Mouse (Mus musculus): ENCODE data around the gene Hgfac. TPM values are rescaled to one million over a fixed set of nuclear protein-coding genes. Genes with fewer than 3 reads are reported as not detected.

The Hgfac gene
- total and polyA plus RNA-seq, 3 experiments = not detected

- no peak overlapping the region for H3K4me3 ChIP-seq (replicated peaks in 1 of 3; ENCODE audit: low read depth in 2 of 3, low read length in 2 of 3, poor library complexity in 1 of 3)
- H3K79me2 ChIP-seq (replicated peaks; ENCODE audit: control insufficient read depth, extremely low read depth, insufficient read depth, poor library complexity, severe bottlenecking) = no peaks in the 10 kb centered on the region
- H3K27me3 ChIP-seq (replicated peaks) = peaks cover 99% of the 10 kb centered on the region
- peaks cover 3% of the 10 kb centered on the region for H3K9me3 ChIP-seq (replicated peaks; ENCODE audit: low read length)
- no peak for TF ChIP-seq CTCF (conservative IDR thresholded peaks at IDR 0.05 in 1 of 2, IDR thresholded peaks at IDR 0.05 in 1 of 2; ENCODE audit: low read depth in 2 of 2, low read length in 2 of 2)
- in situ Hi-C loops (cut with MboI; ENCODE audit: low pct_ligation_motif_present, low pct_unique_long_range_greater_than_20kb, low sequenced_read_pairs) (no loop called here), dilution Hi-C loops (cut with MboI; ENCODE audit: extremely low pct_ligation_motif_present, extremely low pct_unique_long_range_greater_than_20kb, low sequenced_read_pairs) (no loop called here)
- DNase-seq (ENCODE audit: extremely low read depth) = no peak
- no peaks in the 10 kb centered on the region for H3K36me3 ChIP-seq (replicated peaks in 1 of 2; ENCODE audit: control insufficient read depth in 1 of 2, insufficient read depth in 1 of 2, low read length in 1 of 2)
- peaks cover 0 to 6% of the 10 kb centered on the region in 2 experiments; a peak in 1 of 4 replicates for H3K4me1 ChIP-seq (ENCODE audit: control insufficient read depth in 1 of 2, insufficient read depth in 2 of 2)
- H3K9ac ChIP-seq (ENCODE audit: insufficient read depth, low read depth) = no peak overlapping the region
- H3K4me2 ChIP-seq (ENCODE audit: insufficient read depth, low read depth, poor library complexity, severe bottlenecking) = no peak overlapping the region
- no peak overlapping the region for H3K27ac ChIP-seq (ENCODE audit: insufficient read depth, low read depth)
Observed at GRCm38 (mm10) chr5:35055076-35055475, 13.8 kb downstream of the Hgfac start.

GRCm38 (mm10) chr5:35056604-35057432 lies 15.5 kb downstream of the Hgfac start, which contains the start of gene Dok7:
TSS of gene Dok7 (plus strand) at chr5:35056766.
- peak within 1 kb of the TSS; percentile 62 for H3K4me2 ChIP-seq (ENCODE audit: insufficient read depth, low read depth, poor library complexity, severe bottlenecking)
- H3K79me2 ChIP-seq (replicated peaks; ENCODE audit: control insufficient read depth, extremely low read depth, insufficient read depth, poor library complexity, severe bottlenecking) = no peaks in the 10 kb centered on the region
- in situ Hi-C loops (cut with MboI; ENCODE audit: low pct_ligation_motif_present, low pct_unique_long_range_greater_than_20kb, low sequenced_read_pairs) = no loop called here
- peaks cover 99% of the 10 kb centered on the region for H3K27me3 ChIP-seq (replicated peaks)
- no peaks in the 10 kb centered on the region for H3K9me3 ChIP-seq (replicated peaks; ENCODE audit: low read length)
- H3K4me1 ChIP-seq (ENCODE audit: control insufficient read depth in 1 of 2, insufficient read depth in 2 of 2) = peaks cover 0 to 6% of the 10 kb centered on the region in 2 experiments; a peak in 1 of 4 replicates
- TF ChIP-seq MAFK (IDR thresholded peaks at IDR 0.05; ENCODE audit: insufficient replicate concordance, low read length) (no peak), CTCF (conservative IDR thresholded peaks at IDR 0.05 in 1 of 2, IDR thresholded peaks at IDR 0.05 in 1 of 2; ENCODE audit: low read depth in 2 of 2, low read length in 2 of 2) (peak in 1 of 2 experiments; percentile 23; a peak in 1 of 4 replicates), ZC3H11A (IDR thresholded peaks at IDR 0.05; ENCODE audit: low read depth, low read length) (no peak), MYC (IDR thresholded peaks at IDR 0.05; ENCODE audit: low read depth, low read length) (no peak), JUND (conservative IDR thresholded peaks at IDR 0.05; ENCODE audit: low read depth, low read length) (no peak), ZNF384 (IDR thresholded peaks at IDR 0.05; ENCODE audit: low read depth, low read length) (no peak), RAD21 (IDR thresholded peaks at IDR 0.05; ENCODE audit: low read depth, low read length) (no peak)
- H3K27ac ChIP-seq (ENCODE audit: insufficient read depth, low read depth) = no peak within 1 kb of the TSS
- H3K9ac ChIP-seq (ENCODE audit: insufficient read depth, low read depth) = no peak within 1 kb of the TSS; the same call in 1 of the 2 replicates
- H3K36me3 ChIP-seq (replicated peaks in 1 of 2; ENCODE audit: control insufficient read depth in 1 of 2, insufficient read depth in 1 of 2, low read length in 1 of 2) = no peaks in the 10 kb centered on the region
- H3K4me3 ChIP-seq (replicated peaks in 1 of 3; ENCODE audit: low read depth in 2 of 3, low read length in 2 of 3, poor library complexity in 1 of 3) = peak within 1 kb of the TSS in 1 of 3 experiments; percentile 22
- no peak for DNase-seq (ENCODE audit: extremely low read depth)
- dilution Hi-C loops (cut with MboI; ENCODE audit: extremely low pct_ligation_motif_present, extremely low pct_unique_long_range_greater_than_20kb, low sequenced_read_pairs) = no loop called here

GRCm38 (mm10) chr5:35057582-35057981 lies 16.3 kb downstream of the Hgfac start:
- no peak overlapping the region for H3K4me2 ChIP-seq (ENCODE audit: insufficient read depth, low read depth, poor library complexity, severe bottlenecking)
- TF ChIP-seq SMC3 (IDR thresholded peaks at IDR 0.05; ENCODE audit: low read depth, low read length) (no peak), ZC3H11A (IDR thresholded peaks at IDR 0.05; ENCODE audit: low read depth, low read length) (no peak), MYC (IDR thresholded peaks at IDR 0.05; ENCODE audit: low read depth, low read length) (no peak), ETS1 (conservative IDR thresholded peaks at IDR 0.05; ENCODE audit: low read depth, low read length) (no peak), ZMIZ1 (IDR thresholded peaks at IDR 0.05; ENCODE audit: low read depth, low read length) (no peak), IRF4 (IDR thresholded peaks at IDR 0.05; ENCODE audit: low read depth, low read length) (no peak), ELF1 (IDR thresholded peaks at IDR 0.05; ENCODE audit: low read depth, low read length) (no peak), SIN3A (IDR thresholded peaks at IDR 0.05; ENCODE audit: low read length) (no peak), CHD1 (IDR thresholded peaks at IDR 0.05; ENCODE audit: low read depth, low read length) (no peak), NRF1 (IDR thresholded peaks at IDR 0.05; ENCODE audit: low read depth, low read length) (no peak), CTCF (conservative IDR thresholded peaks at IDR 0.05 in 1 of 2, IDR thresholded peaks at IDR 0.05 in 1 of 2; ENCODE audit: low read depth in 2 of 2, low read length in 2 of 2) (no peak), RCOR1 (conservative IDR thresholded peaks at IDR 0.05; ENCODE audit: low read depth, low read length) (no peak), GABPA (IDR thresholded peaks at IDR 0.05; ENCODE audit: insufficient replicate concordance, low read depth, low read length) (no peak), MAFK (IDR thresholded peaks at IDR 0.05; ENCODE audit: insufficient replicate concordance, low read length) (no peak), JUN (IDR thresholded peaks at IDR 0.05; ENCODE audit: insufficient read depth, low read depth, low read length) (no peak)
- dilution Hi-C loops (cut with MboI; ENCODE audit: extremely low pct_ligation_motif_present, extremely low pct_unique_long_range_greater_than_20kb, low sequenced_read_pairs) = no loop called here

More at GRCm38 (mm10) chr5:35057582-35057981, 16.3 kb downstream of the Hgfac start:
- no peak overlapping the region for H3K9ac ChIP-seq (ENCODE audit: insufficient read depth, low read depth)
- no peak for DNase-seq (ENCODE audit: extremely low read depth)
- H3K9me3 ChIP-seq (replicated peaks; ENCODE audit: low read length) = no peaks in the 10 kb centered on the region
- no peak overlapping the region for H3K4me3 ChIP-seq (replicated peaks in 1 of 3; ENCODE audit: low read depth in 2 of 3, low read length in 2 of 3, poor library complexity in 1 of 3)
- in situ Hi-C loops (cut with MboI; ENCODE audit: low pct_ligation_motif_present, low pct_unique_long_range_greater_than_20kb, low sequenced_read_pairs) = no loop called here
- peaks cover 99% of the 10 kb centered on the region for H3K27me3 ChIP-seq (replicated peaks)
- no peak overlapping the region for H3K27ac ChIP-seq (ENCODE audit: insufficient read depth, low read depth)
- H3K36me3 ChIP-seq (replicated peaks in 1 of 2; ENCODE audit: control insufficient read depth in 1 of 2, insufficient read depth in 1 of 2, low read length in 1 of 2) = no peaks in the 10 kb centered on the region
- H3K4me1 ChIP-seq (ENCODE audit: control insufficient read depth in 1 of 2, insufficient read depth in 2 of 2) = peaks cover 0 to 6% of the 10 kb centered on the region in 2 experiments; a peak in 1 of 4 replicates
- H3K79me2 ChIP-seq (replicated peaks; ENCODE audit: control insufficient read depth, extremely low read depth, insufficient read depth, poor library complexity, severe bottlenecking) = no peaks in the 10 kb centered on the region

Data from CH12.LX (cell line).